Mouse (Mus musculus) intestine, postnatal 0 days (tissue): ENCODE results near the gene Cobl. TPM values are rescaled to one million over a fixed set of nuclear protein-coding genes. Genes with fewer than 3 reads are reported as not detected.

ENCODE experiments used
- ATAC-seq: fragments of 200-750 bp; cut with Nextera tagmentation; 2 replicates; pipeline ENCODE4 v1.8.0; 2017; ENCODE audit warnings: mild to moderate bottlenecking, moderate TSS enrichment, moderate library complexity
- H3K27ac ChIP-seq: fragments of 300-500 bp; sonication (generic); 2 replicates; pipeline ENCODE4 v1.5.1; 2014; ENCODE audit warnings: mild to moderate bottlenecking, low read depth, low read length, moderate library complexity
- H3K27me3 ChIP-seq: fragments of 300-500 bp; sonication (generic); replicated peaks from 2 replicates; pipeline ENCODE4 v1.6.1; 2014; ENCODE audit warnings: low read length, mixed read lengths; ENCODE audit not compliant: control insufficient read depth, insufficient read depth
- H3K36me3 ChIP-seq: fragments of 300-500 bp; sonication (generic); 2 replicates; pipeline ENCODE4 v1.6.1; 2014; ENCODE audit warnings: mild to moderate bottlenecking, moderate library complexity; ENCODE audit not compliant: control insufficient read depth, insufficient read depth
- H3K4me1 ChIP-seq: fragments of 300-500 bp; sonication (generic); replicated peaks from 2 replicates; pipeline ENCODE4 v1.6.1; 2014; ENCODE audit warnings: antibody characterized with exemption, low read length, mixed read lengths; ENCODE audit not compliant: control insufficient read depth, insufficient read depth
- H3K4me2 ChIP-seq: fragments of 300-500 bp; sonication (generic); replicated peaks from 2 replicates; pipeline ENCODE4 v1.6.1; 2014; ENCODE audit warnings: low read depth, mild to moderate bottlenecking, moderate library complexity
- H3K4me3 ChIP-seq: fragments of 300-500 bp; sonication (generic); 2 replicates; pipeline ENCODE4 v1.5.1; 2014; ENCODE audit warnings: low read depth, low read length
- H3K9ac ChIP-seq: fragments of 300-500 bp; sonication (generic); 2 replicates; pipeline ENCODE4 v1.6.1; 2014; ENCODE audit warnings: mild to moderate bottlenecking, low read depth, low read length
- H3K9me3 ChIP-seq: fragments of 300-500 bp; sonication (generic); 2 replicates; pipeline ENCODE4 v1.6.1; 2016; ENCODE audit warnings: mixed run types; ENCODE audit not compliant: control insufficient read depth
- CTCF ChIP-seq: sonication (generic); IDR thresholded peaks from 2 replicates; pipeline ENCODE4 v1.5.1; 2016; ENCODE audit warnings: low read depth, mild to moderate bottlenecking, control low read depth, antibody characterized with exemption, moderate library complexity
- WGBS: fragments of 180-500 bp; shearing (Covaris S2); extraction: QIAGEN DNeasy Blood & Tissue Kit; methylation state at CpG from one replicate; pipeline ENCODE4 v1.1.7; 2014; 5-methylcytosine and 5-hydroxymethylcytosine counted together
- polyA plus RNA-seq: library from polyadenylated mRNA; unstranded; fragments of >200 nt; fragmentation: Nextera tagmentation; extraction: Ambion mirVana; gene quantifications from 2 replicates; pipeline ENCODE4 v1.2.1, GENCODE M21; 2015

Gene Cobl
- polyA plus RNA-seq, 1 experiment from 2014 or later = 6.3 TPM

- no peaks in the 10 kb centered on the region for H3K27me3 ChIP-seq
- H3K9ac ChIP-seq = no peak overlapping the region
- 88% methylated on average over 6 of the region's 6 CpGs for WGBS
- no peak for ATAC-seq
- no peak overlapping the region for H3K4me2 ChIP-seq
- H3K27ac ChIP-seq = no peak overlapping the region
- H3K36me3 ChIP-seq = no peaks in the 10 kb centered on the region
- no peaks in the 10 kb centered on the region for H3K9me3 ChIP-seq
- TF ChIP-seq CTCF = no peak
- no peaks in the 10 kb centered on the region for H3K4me1 ChIP-seq
- H3K4me3 ChIP-seq = no peak overlapping the region
Measured at GRCm38 (mm10) chr11:12198700-12199349, 265.9 kb downstream of the Cobl start.

DNA sequence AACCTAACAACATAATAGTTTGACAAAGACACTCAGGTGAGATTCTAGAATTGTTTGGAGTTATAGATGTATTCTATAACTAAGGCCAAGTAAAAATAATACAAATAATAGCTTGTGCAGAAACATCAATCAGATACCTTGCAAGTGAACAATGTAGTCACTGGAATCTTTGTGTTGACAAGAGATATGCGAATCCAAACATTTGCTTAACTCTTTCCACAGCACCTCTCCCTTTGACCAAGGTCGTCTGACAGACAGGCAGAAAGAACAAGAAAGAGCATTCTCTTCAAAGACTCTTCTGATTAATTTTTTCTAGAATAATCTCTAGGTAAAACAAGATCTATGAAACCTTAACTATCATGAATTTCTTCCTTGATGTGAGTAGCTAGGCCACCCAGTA, 266.7 kb downstream of the Cobl start:
- no peak overlapping the region for H3K4me3 ChIP-seq
- no peak overlapping the region for H3K27ac ChIP-seq
- H3K4me1 ChIP-seq = no peaks in the 10 kb centered on the region
- H3K9ac ChIP-seq = no peak overlapping the region
- ATAC-seq = no peak
- no peaks in the 10 kb centered on the region for H3K9me3 ChIP-seq
- H3K27me3 ChIP-seq = no peaks in the 10 kb centered on the region
- no peak overlapping the region for H3K4me2 ChIP-seq
- 34% methylated on average over 2 of the region's 2 CpGs for WGBS
- H3K36me3 ChIP-seq = no peaks in the 10 kb centered on the region
- TF ChIP-seq CTCF = no peak

GRCm38 (mm10) chr11:12197542-12197941, 267.2 kb downstream of the Cobl start:
- TF ChIP-seq CTCF = no peak
- 46% methylated on average over 4 of the region's 4 CpGs for WGBS
- no peaks in the 10 kb centered on the region for H3K36me3 ChIP-seq

GRCm38 (mm10) chr11:12195390-12195789, 269.4 kb downstream of the Cobl start:
- no peak overlapping the region for H3K9ac ChIP-seq
- no peak overlapping the region for H3K4me2 ChIP-seq
- no peak overlapping the region for H3K4me3 ChIP-seq
- no peak for ATAC-seq
- no peaks in the 10 kb centered on the region for H3K9me3 ChIP-seq
- no peaks in the 10 kb centered on the region for H3K27me3 ChIP-seq
- no peak for TF ChIP-seq CTCF
- no peak overlapping the region for H3K27ac ChIP-seq
- H3K4me1 ChIP-seq = no peaks in the 10 kb centered on the region
- 84% methylated on average over 3 of the region's 3 CpGs for WGBS
- H3K36me3 ChIP-seq = no peaks in the 10 kb centered on the region

More at GRCm38 (mm10) chr11:12197542-12197941, 267.2 kb downstream of the Cobl start:
- Histone ChIP-seq H3K27me3 (no peaks in the 10 kb centered on the region), H3K4me3 (no peak overlapping the region), H3K9ac (no peak overlapping the region), H3K9me3 (no peaks in the 10 kb centered on the region), H3K27ac (no peak overlapping the region), H3K4me1 (no peaks in the 10 kb centered on the region), H3K4me2 (no peak overlapping the region)
- ATAC-seq = no peak

GRCm38 (mm10) chr11:12193369-12193768, 271.4 kb downstream of the Cobl start:
- Histone ChIP-seq H3K27ac (no peak overlapping the region), H3K36me3 (no peaks in the 10 kb centered on the region), H3K9me3 (no peaks in the 10 kb centered on the region), H3K27me3 (no peaks in the 10 kb centered on the region), H3K4me2 (no peak overlapping the region), H3K4me1 (no peaks in the 10 kb centered on the region), H3K4me3 (no peak overlapping the region), H3K9ac (no peak overlapping the region)
- no peak for ATAC-seq
- 63% methylated on average over 4 of the region's 4 CpGs for WGBS
- TF ChIP-seq CTCF = no peak

DNA sequence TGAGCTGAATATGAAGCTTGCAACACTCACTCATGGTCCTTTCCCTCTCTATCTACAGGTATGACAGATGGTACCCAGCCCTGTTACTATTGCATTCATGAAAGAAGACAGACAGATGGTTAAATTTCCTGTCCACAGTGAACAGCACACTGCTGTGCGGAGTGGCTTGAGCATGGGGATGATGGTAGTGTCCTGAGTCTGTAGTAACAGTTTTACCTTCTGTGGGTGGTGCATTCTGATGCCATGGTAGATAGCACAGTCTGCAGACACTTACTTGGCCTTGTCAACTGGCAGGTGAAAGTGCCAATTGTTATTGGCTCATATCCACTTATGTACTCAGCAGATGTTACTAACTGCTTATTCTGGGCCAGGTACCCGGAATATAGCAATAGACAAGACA, 273.4 kb downstream of the Cobl start:
- H3K4me1 ChIP-seq = no peaks in the 10 kb centered on the region
- no peaks in the 10 kb centered on the region for H3K36me3 ChIP-seq
- H3K9ac ChIP-seq = no peak overlapping the region
- WGBS = 77% methylated on average over 2 of the region's 2 CpGs
- ATAC-seq = no peak
- no peak overlapping the region for H3K27ac ChIP-seq
- no peak overlapping the region for H3K4me2 ChIP-seq
- H3K27me3 ChIP-seq = no peaks in the 10 kb centered on the region
- H3K4me3 ChIP-seq = no peak overlapping the region
- no peaks in the 10 kb centered on the region for H3K9me3 ChIP-seq
- no peak for TF ChIP-seq CTCF
